Mouse (Mus musculus): ENCODE data around the gene Kif16b.

Kif16b gene

DNA sequence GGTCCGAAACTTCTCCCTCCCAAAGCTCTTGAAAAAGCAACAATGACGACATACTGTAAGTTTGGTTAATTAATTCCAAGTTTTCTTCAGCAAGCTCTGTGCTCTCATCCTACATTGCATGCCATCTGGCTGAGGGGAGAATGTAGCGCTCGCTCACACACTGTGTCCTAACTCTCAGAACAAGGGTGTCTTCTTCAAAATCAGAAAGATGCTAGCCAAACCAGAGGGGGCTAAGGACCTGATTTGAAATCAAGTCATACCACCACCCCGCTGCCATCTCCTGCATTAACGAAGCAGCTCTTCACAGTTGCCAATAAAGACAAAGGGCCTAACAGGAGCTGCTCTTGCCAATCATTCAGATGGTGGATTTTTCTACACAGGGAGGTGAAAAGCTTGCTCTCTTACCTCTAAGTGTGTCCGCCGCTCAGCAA lies 253.3 kb downstream of the Kif16b start:
- DNase-seq (ENCODE audit: low spot score) = peak; percentile 13

- DNase-seq (ENCODE audit: low spot score) = no peak
Observed at GRCm38 (mm10) chr2:142646863-142647262, 254.5 kb downstream of the Kif16b start.

GRCm38 (mm10) chr2:142641766-142642165 lies 259.6 kb downstream of the Kif16b start:
- DNase-seq (ENCODE audit: low spot score) = no peak

DNA sequence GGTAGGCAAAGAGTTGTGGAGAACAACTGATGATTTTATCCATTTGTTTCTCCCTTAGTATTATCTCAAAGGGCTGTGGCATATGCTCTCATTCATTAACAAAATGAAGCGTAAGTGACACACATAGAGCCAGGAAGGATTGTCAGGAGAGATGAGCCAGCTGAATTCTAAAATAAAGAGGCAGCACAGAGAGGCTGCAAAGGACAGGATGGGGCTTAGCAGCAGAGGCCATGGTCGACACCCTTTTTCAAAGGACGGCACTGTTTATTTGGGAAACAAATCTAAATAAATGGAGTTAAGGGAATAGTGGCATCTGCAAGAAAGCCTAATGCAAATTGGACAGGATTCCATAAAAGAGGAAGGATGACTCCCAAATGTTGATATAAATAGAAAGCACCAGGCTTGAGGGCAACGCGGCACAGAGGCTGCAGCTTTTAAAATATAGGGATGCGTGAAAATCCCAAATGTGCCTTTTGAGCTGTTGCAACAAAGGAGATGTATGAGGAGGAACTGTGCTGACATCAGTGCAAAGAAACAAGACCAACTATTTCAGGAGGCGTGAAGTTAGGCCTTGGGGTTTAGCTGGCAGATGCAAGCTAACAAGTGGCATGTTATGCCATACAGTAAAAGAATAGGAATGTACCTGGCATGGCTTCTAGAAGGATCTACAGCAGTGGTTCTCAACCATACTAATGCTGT lies 265.6 kb downstream of the Kif16b start:
- no peak for DNase-seq (ENCODE audit: low spot score)

- no peak for DNase-seq (ENCODE audit: low spot score)
Observed at GRCm38 (mm10) chr2:142633996-142634559, 267.3 kb downstream of the Kif16b start.

DNA sequence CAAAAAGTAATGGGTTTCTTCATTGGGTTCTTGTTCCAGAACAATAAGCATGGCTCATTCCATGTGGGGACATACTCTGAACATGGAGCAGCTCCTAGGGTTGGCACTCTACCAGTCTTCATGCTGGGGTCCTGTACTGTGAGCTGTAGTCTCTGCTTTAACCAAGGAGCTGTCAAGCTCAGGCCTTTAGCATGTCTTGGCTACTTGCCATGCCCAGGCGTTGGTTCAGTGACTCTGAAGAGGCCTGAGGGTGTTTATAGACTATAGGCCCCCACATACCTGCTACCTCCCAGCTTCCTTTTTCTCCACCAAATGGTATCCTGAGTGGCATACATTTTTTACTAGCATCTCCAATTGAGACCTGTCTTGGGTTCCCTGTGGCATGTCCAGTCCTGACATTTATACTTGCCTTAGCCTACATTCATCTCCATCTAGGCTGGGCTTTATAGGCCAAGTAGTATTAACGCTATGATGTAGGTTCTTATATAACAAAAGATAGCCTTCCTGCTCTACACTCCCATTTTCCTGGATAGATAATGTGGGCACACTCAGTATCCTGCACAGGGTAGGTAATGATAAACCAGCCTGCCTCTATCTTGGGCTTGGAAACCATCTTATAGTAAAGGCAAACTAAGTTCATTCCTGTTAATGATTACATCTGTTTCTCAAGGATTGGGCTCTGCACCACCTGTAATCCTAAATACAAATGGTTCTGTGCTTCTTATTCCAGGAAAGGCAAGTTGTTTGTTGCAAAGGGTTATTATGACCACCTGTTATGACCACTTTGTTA lies 271.6 kb downstream of the Kif16b start:
- no peak for DNase-seq (ENCODE audit: low spot score)

DNA sequence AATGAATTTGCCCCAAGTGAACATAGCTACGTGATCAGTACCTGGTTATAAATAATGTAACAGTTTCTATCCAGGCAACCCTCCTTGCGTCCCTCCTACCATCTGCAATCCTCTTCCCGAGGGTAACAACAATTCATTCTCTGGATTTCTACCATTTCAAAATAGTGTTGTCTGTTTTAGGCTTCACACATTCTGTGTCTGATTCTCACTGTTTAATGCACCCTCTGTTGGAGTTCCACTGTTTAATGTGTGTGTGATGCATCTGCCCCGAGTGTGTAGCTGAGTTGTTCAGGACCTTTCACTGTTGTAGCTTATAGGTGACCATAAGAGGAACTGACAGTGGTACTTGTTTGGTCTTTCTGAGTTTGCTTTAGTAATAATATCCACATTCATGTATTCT lies 275.6 kb downstream of the Kif16b start:
- no peak for DNase-seq (ENCODE audit: low spot score)

DNA sequence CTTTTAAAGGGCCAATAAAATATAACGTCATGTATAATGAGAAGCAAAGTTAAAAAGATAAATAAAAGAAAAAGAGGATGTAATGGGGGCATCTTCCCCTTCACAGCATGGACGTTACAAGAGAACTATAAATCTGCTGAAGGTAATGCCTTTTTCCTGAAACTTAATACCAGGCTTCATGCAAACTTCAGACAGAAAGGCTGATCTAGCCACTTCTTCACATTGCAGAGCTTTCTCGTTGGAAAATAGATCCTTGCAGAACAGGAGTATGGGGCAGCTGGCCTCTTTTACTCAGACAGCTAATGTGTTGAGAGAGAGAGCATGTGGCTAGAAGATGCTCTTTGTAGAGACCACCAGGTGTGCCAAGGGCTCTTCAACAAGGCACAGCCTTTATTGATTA lies 276.2 kb downstream of the Kif16b start:
- DNase-seq (ENCODE audit: low spot score) = no peak

- DNase-seq (ENCODE audit: low spot score) = no peak
Observed at GRCm38 (mm10) chr2:142624254-142624653, 277.1 kb downstream of the Kif16b start.

DNA sequence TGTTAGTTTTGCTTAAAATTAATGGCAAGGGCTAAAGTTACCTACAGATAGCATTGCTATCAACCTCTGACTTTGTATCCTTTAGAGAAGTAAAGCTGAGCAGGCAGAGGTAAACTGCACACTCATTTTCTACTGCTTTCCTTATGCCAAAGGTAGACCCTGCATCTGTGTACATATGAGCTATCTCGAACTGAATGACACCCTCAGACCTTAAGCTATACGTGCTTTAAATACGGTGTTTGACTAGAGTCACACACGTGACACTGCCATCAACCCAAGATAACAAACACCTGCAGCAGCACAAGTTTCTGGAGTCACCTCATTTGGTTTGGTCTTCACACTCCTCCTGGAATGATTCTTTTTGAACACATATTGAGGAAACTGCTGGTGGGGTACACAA lies 280.2 kb downstream of the Kif16b start:
- no peak for DNase-seq (ENCODE audit: low spot score)

- DNase-seq (ENCODE audit: low spot score) = no peak
Observed at GRCm38 (mm10) chr2:142619926-142620325, 281.4 kb downstream of the Kif16b start.

GRCm38 (mm10) chr2:142614535-142614934 lies 286.8 kb downstream of the Kif16b start:
- no peak for DNase-seq (ENCODE audit: low spot score)

DNA sequence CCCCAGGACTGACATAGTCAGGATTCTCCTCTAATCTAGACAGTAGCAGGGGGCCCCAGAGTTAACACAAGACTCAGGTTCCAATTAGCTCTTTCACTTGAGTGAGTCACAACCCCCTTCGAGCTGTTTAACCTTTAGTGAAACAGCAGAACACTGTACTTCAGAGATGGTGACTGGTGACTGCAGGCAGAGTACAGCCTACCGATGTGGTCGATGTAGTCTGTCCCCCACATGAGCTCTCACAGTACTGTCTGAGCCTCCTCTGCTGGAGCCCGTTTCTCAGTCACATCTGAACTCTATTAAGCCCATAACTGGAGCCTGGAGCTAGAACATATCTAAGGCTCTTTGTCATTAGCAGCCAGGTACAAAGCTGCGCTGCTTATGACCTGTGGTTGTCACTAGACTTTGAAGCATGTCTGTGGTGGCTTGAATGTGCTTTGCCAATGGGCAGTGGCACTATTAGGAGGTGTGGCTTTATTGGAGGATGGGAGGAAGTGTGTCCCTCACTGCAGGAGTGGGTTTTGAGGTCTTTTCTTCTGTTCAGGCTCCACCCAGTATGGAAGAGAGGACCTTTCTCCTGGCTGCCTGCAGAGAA lies 288.9 kb downstream of the Kif16b start:
- DNase-seq (ENCODE audit: low spot score) = no peak

GRCm38 (mm10) chr2:142611113-142611512 lies 290.2 kb downstream of the Kif16b start:
- peak; percentile 54 for DNase-seq (ENCODE audit: low spot score)

- DNase-seq (ENCODE audit: low spot score) = no peak
Observed at GRCm38 (mm10) chr2:142610206-142610605, 291.1 kb downstream of the Kif16b start.

GRCm38 (mm10) chr2:142608778-142609177 lies 292.6 kb downstream of the Kif16b start:
- DNase-seq (ENCODE audit: low spot score) = no peak

- DNase-seq (ENCODE audit: low spot score) = no peak
Observed at GRCm38 (mm10) chr2:142604762-142605161, 296.6 kb downstream of the Kif16b start.

- DNase-seq (ENCODE audit: low spot score) = no peak
Observed at GRCm38 (mm10) chr2:142603210-142603609, 298.1 kb downstream of the Kif16b start.

DNA sequence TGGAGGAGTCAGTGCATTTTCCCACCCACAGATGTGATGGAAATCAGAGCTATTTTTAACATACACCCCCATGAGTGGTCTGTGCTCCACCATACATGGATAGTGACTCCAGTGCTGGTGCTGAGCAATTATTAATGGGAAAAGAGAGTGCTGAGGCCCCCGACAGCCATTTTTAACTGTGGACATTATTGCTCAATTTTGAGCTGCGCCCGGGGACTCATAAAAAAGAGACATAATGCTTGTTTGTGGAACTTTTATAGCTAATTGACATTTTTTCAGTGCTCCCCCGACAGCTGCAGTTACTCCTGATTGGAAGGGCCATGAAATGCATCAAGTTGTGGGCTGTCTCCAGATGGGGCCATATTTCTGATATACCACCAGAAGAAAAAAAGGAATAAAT lies 302.1 kb downstream of the Kif16b start:
- no peak for DNase-seq (ENCODE audit: low spot score)

- no peak for DNase-seq (ENCODE audit: low spot score)
Observed at GRCm38 (mm10) chr2:142596176-142597170, 304.9 kb downstream of the Kif16b start.

- DNase-seq (ENCODE audit: low spot score) = no peak
Observed at GRCm38 (mm10) chr2:142590938-142591337, 310.4 kb downstream of the Kif16b start.

Data from layer of hippocampus, adult 9-10 months (tissue).